Mouse (Mus musculus) stomach, postnatal 0 days (tissue): ENCODE measurements at regions not wholly inside any gene's neighbourhood (a gene's known extent, or its start where the extent isn't known, plus 50 kb on each side); places are given as distances from the start of the nearest gene placed in this dataset.

Experiments
- CTCF ChIP-seq: IDR thresholded peaks from 2 replicates; pipeline ENCODE4 v1.5.1; 2016; ENCODE audit warnings: antibody characterized with exemption, low read depth, mild to moderate bottlenecking, moderate library complexity
- EP300 ChIP-seq: optimal IDR thresholded peaks from 2 replicates; pipeline ENCODE3; 2016; ENCODE audit warnings: antibody characterized with exemption

GRCm38 (mm10) chr8:80315371-80315770, 178.2 kb upstream of the Gypa start:
- no peak for TF ChIP-seq CTCF
- TF ChIP-seq EP300: no peak
